Mouse (Mus musculus) heart, postnatal 36 days (tissue): ENCODE measurements at regions not wholly inside any gene's neighbourhood (a gene's known extent, or its start where the extent isn't known, plus 50 kb on each side); places are given as distances from the start of the nearest gene placed in this dataset.
"Not testable (repeated sequence)": the region's sequence is repeated elsewhere in the genome, so short reads cannot be mapped to it uniquely, and the experiment has no call there.

Experiments used
- DNase-seq, 2 experiments: peaks; one replicate each; pipeline ENCODE4 v3.0.0; 2021 to 2022
- intact Hi-C: fragments of 180-260 bp; cut with DNase I; formaldehyde crosslinking; loops from one replicate; pipeline ENCODE4 v1.15.1; 2025

DNA sequence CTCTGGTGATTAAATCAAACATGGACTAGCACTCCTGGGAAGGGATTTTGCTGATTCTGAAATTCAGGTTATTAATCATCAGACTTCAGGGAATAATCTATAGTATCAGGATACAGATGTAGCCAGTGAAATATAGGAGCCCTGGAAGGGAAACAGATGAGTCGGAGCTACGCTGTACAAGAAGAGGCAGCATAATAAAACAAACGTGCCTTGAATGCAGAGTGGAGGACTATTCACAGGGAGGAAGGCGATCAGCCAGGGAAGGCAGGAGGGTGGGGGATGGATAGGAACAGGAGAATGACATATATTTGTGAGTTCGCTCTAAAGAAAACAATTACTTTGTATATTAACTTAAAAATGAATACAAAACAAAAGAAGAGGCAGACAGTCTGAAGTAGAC, 286.6 kb upstream of the Got2 start:
- intact Hi-C loops, result no loop called here
- DNase-seq, result no peak

DNA sequence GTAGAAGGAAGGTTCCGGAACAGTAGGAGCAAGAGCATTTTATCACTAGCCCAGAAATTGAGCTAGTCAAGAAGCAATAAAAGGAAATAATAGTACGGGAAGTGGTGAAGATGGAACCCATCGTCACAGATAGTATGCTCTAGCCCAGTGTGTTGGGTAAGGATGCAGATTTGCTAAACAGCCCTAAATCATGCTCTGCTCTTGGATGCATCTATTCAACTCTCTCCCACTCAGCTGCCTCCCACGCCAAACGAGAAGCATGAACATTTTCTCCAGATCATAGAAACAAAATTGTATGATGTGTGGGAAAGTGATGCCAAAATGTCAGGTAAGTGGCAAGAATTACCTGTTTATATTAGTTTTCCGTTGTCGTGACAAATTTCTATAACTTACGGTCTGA, 276.6 kb upstream of the Got2 start:
- intact Hi-C loops, result no loop called here
- DNase-seq, result no peak

DNA sequence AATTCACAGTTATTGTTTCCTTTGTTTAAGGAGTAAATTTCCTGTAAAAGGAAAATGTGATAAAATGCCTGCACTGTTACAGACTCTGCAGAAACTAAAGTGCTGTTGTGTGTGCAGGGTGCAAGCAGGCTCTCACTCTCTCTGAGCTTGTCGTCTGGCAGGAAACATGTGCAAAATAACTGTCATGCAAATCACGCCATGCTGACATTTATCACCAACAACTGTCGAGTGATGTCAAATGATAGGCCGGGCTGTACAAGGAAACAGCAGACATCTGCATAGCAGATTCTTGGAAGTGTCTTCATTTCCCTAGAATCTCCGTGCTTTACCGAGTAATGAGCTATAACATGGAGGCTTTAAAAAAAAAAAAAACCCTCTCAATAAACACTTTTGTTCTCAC, 271.6 kb upstream of the Got2 start:
- DNase-seq, result no peak
- intact Hi-C loops, result no loop called here

DNA sequence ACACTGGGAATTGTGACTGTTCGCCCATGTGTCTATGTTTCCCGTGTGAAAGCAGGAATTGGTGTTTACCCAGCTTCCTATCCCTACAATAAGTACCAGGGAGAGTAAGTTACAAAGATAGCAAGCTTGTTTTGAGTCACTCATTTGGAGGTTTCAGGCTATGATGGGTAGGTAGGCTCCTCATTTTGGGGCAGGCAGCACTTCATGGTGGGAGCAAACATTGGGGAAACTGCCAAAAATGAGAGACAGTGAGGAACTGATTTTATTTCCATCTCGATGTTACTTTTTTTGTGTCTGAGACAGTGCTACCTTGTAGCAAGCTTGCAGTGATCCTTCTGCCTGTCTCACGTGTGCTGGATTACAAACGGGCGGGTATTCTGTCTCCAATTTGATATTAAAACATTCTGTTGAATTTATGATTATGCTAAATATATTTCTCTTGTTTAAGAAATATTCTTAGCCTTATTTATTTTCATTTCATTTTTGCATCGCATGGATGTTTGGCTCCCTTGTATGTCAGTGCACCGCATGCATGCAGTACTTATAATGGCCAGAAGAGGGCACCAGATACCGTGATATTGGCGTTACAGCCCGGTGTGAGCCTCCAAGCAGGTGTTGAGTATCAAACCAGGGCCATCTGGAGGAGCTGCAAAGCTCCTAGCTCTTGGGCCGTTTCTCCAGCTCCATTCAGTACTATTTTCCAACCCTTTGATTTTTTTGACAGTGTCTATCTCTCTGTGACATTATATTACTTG, 264.3 kb upstream of the Got2 start:
- peak; percentile 32 to 59 for DNase-seq
- intact Hi-C loops, result loop anchor here (5.0 kb wide), 1 partner anchor 165 kb away; no protein-coding TSS in a partner anchor

DNA sequence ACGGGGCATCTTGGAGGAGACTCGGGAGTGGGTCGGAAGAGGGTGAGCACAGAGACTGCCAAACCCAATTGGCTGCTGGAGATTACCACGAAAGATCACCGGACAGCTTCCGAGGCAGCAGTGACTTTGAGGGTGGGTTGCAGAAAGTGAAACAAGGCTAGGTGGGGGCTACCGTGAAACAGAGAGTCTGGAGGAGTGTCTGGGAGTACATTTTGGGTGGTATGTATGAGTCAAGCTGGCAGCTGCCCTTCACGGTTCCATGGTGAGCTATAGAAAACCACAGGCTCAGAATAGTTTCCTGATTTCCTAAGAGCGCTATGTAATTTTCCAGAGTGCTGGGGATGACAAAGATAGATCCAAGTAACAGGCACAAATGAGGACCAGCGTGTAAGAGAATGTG, 263.7 kb upstream of the Got2 start:
- intact Hi-C loops, result loop anchor here (5.0 kb wide), 1 partner anchor 165 kb away; no protein-coding TSS in a partner anchor
- no peak for DNase-seq

DNA sequence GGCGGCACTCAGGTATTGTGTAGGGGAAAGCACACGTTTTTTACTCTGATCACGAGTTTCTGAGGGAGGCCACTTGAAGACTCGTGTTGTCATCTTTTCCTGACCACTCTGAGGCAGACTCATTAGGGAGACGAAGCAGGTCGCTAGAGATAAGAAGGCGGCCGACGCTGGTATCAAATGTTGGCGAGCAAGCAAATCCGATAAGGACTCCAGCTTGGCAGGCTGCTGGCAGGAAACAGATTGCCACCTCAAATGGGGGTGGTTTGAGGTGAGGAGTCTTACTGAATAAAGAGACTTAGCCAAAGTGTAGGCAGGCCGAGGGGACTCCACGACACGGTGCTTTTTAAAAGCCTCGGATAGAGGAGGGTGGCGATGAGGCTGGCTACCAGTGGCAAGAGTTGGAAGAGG, 262.7 kb upstream of the Got2 start:
- intact Hi-C loops, result loop anchor here (5.0 kb wide), 1 partner anchor 166 kb away; no protein-coding TSS in a partner anchor
- no peak for DNase-seq

DNA sequence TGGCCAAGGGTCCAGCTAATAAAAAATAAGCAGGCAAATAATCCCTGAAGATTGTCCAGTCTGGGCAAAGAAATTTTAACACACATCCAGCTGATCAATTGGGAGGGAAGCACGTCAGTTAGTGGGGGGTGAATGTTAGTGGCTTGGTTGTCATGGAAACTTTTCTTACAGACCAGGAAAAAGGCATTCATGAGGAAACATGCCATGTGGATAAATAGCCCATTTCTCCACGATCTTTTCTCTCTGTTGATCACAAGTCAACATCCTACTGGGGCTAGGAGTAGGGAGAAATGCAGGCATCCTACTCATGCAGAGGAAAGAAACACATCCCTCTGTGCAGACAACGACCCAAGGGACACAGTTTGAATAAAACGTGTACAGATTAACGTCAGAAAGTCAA, 243.8 kb upstream of the Got2 start:
- intact Hi-C loops, result no loop called here
- DNase-seq, result no peak

DNA sequence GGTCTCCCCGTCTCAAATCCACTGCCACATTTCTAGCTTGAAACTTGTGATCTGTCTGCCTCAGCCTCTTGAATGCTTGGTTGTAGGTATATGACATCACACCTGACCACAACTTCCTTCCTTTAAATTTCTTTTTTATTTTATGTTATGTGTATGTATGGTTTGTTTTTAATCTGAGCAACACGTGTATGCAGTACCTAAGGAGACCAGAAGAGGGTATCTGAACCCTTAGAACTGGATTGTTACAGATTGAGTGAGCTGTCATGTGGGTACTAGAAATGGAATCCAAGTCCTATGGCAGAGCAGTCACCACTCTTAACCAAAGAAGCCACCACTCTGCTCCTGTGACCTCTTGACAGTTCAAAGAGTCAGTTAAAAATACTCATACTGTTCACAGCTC, 240.0 kb upstream of the Got2 start:
- DNase-seq, result no peak
- intact Hi-C loops, result no loop called here

DNA sequence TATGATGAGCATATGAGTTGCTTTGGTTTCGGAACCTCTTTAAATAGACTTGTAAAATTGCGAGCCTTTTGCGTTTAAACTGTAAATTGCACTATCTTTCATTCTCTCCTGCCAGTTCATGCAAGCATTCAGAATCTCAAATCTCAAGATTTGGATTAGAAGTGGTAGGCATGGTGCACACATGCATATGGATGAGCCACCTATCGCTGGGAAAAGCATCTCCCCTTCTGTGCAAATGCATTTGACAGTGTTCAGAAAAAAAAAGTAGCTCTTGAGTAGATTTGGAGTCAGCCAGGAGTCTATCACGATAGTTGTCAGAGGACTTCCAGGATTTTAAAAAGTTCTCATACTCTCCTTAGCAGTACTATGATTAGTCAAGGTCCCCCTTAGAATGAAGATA, 212.5 kb upstream of the Got2 start:
- DNase-seq, result no peak

DNA sequence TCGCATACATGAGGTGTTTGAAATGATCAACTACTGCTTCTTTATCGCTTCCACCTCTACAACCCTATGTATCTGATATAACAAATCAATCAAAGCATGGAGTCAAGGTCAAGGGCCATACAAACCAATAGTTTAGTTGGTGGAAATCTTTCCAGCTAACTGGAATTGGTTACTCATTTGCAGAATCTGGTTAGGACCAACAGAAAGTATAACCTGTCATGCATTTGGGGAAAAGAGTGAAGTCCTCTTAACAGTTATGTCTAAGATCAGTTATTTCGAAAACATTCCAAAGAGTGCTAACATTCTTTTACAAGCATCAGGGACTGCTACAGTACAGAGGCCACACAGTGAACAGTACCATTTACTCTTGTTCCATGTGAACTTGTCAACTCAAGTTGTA, 204.6 kb upstream of the Got2 start:
- intact Hi-C loops, result no loop called here
- no peak for DNase-seq

More for the DNA sequence above, 212.5 kb upstream of the Got2 start:
- intact Hi-C loops, result no loop called here

DNA sequence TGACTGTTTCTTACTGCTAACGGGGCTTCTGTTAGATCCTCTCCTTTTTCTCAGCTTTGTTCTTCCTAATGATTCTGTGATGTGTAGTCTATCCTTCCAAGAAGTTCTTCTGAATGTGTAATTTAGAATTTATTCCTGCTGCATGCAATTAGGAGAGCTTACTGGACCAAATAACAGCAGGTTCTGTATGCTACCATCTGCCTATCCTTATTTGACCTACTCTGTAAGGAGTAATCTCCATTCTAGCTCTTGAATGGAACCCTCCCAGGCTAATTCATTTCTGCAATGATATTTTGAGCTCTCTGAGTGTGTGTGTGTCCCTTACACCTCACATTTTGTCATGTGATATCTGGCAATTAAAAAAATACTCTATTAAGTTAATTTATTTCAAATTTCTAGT, 201.9 kb upstream of the Got2 start:
- DNase-seq, result no peak
- intact Hi-C loops, result no loop called here

DNA sequence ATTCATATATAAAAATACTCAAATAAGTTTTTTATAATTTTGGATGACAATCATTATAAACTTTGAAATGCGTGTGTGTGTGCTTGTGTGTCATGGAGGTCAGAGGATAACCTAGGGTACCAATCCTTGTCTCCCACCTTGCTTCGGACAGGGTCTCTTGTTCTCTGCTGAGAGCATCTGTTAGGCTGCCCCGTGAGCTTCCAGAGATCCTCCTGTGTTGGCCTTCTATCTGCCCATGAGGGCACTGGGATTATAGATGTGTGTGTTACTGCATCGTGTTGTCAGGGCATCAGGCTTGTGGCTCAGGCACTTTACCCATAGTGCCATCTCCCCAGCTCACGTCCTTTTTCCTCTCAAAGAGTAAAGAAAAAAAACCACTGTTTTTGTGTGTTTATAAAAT, 180.0 kb upstream of the Got2 start:
- intact Hi-C loops, result no loop called here
- no peak for DNase-seq

DNA sequence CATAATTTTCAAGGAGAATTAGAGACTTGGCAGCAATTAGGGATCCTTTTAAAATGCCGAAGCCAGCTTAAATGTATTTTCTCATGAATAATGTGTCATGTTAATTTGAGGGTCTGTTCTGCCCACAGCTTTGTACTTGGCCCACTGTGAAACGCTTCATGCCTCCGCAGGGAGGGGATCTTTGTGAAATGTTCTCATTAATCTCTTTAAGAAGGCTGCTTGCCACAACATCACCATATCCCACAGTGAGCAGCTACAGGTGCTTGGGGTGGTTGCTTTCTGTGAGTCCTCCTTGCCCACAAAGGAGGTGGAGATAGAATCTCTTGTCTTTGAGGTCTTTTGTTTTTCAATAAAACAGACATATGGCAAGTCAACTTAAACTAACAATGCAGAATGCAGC, 159.3 kb upstream of the Got2 start:
- no peak for DNase-seq
- intact Hi-C loops, result no loop called here

DNA sequence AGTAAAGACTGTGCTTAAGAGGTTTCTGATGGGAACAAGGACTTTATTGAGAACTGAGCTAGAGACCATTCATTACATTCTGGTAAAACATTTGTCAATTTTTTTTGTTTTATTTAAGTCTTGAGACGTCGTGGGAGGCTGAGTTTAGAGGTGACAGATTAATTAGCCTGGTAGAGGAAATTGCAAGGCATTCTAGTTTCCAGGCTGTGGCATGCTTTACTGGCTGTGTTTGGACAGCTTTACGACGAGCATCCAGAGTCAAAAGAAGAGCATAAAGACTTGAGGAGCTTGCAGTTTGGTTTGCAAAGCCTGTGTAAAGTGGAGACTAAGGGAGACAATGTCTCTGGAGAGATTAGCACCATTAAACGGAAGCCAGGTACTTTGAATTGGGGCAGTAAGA, 154.0 kb upstream of the Got2 start:
- DNase-seq, result no peak
- intact Hi-C loops, result no loop called here

DNA sequence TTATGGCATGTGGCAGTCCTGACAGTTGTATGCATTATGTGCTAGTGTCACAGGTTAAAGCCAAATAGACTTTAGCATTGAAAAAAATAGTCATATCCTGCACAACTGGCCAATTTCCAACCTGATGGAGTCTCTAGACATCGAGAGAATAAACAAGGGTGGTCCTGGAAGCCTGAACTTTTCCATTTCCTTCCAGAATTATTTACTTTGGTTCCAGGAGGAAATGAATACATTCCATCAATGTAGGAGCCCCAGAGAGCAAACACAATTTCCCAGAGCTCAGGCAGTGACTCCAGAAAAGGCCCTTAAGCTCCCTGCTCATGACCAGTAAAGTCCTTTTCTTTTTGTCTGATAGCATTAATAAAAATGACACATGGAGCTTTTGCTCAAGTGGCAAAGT, 151.9 kb upstream of the Got2 start:
- intact Hi-C loops, result no loop called here
- DNase-seq, result no peak

DNA sequence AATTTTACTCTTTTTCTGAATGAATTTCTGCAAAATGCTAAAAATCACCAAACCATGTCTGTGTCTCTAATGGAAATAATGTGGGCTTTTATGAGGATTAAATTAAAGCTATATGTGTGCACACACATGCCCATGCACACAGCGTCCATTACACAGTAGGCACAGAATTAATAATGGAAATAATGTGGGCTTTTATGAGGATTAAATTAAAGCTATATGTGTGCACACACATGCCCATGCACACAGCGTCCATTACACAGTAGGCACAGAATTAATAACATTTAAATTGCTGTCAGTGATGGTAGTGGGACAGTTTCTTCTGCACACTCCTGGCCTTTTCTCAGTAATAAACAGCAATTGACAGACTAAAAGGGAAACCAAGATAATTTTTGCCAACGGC, 130.4 kb upstream of the Got2 start:
- intact Hi-C loops, DNase-seq: not testable (repeated sequence)

DNA sequence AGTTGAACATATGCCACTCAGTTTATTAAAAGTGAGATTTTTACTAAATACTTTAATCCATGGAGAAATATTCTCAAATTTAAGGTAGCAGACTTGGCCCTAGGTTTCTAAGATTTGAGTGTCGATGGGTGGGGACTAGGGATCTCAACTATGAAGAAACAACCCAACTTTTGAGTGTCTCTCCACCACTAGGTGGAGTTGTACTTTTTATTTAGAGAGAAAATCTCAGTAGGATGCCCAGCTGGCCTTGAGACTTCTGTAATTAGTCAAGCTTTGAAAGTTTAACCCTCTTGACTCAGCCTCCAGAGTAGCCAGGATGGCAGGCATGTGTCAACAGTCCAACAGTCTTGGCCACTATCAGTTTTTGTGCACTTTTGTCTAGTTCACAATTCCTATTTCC, 123.7 kb upstream of the Got2 start:
- DNase-seq, result no peak
- intact Hi-C loops, result no loop called here

DNA sequence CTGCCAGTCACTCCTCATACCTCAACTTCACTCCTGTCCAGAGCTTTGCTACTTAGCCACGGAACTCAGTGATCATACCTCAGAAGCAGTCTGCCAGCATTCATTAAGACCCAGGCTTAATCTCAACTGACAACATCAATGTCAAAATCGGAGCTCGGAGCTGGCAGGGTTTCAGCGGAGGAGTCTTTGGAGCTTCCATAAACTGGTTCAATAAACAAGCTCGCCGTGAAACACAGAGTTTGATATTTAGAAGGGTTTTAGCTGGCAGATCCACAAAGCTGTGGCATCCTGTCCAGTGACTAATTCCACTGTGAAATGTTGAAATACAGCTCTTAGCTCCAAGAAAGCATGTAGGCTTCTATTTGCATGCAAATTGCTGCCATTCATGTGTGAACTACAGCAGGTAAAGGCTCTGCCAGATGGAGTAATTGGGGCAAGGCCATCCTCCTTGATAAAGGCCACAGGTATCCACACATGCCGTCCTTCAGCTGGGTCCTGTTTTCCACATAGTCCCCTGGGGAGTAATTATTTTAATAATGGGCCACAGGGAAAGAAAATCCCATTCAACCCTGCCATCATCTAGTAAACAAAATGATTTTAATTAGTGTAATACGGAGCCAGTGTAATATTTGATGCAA, 103.6 kb upstream of the Got2 start:
- intact Hi-C loops, result no loop called here
- DNase-seq, result no peak

DNA sequence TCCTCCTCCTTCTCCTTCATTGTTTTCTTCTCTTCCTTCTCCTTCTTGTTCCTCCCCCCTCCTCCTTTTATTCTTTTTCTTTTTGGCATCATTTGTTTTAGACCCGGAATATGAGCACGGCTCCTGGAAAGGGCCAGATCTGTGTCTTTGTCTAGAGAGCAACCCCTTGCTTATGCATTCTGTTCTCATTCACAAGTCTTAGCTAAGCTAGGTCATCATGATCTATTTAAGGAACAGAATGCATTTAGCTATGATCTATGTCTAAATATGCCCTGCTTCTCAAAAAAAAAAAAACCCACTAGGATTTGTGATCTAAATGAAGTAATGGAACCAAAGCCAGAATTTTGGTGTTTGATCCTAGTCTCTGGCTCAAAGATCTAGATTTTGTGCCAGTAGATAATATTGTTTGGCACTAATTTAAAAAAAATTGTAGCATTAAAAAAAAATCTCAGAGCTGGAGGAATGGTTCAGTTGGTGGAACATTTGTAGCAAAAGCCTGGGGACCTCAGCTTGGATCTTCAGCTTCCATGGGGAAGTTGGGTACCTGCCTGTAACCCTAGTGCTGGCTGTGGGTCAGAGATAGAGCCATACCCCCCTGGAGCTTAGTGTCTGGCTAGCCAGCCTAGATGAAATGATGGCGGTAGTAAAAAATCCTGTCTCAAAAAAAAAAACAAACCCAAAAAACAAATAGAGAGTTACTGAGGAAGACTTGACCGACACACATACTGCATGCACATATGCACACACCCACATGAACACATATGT, 100.5 kb upstream of the Got2 start:
- DNase-seq, result no peak
- intact Hi-C loops, result no loop called here

DNA sequence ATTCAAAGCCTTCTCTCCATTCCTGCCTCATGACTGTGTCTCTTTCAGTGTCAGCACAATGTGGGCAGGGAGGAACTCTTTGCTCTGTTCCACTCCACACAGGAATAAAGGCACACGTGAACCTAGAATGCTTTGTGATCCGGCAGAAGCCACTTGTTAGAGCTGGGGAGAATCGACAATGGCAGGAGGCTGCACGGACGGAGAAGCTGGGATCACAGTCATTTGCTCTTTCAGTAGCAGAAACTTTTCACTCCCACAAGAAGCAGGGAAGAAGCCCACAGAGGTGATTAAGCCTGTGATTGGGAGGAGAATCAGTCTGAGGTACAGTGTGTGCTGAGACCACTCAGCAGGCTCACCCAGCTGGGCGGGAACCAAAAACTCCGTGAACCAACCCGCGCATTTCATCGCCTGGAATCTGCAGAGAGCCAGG, 98.7 kb upstream of the Got2 start:
- no peak for DNase-seq
- intact Hi-C loops, result no loop called here

DNA sequence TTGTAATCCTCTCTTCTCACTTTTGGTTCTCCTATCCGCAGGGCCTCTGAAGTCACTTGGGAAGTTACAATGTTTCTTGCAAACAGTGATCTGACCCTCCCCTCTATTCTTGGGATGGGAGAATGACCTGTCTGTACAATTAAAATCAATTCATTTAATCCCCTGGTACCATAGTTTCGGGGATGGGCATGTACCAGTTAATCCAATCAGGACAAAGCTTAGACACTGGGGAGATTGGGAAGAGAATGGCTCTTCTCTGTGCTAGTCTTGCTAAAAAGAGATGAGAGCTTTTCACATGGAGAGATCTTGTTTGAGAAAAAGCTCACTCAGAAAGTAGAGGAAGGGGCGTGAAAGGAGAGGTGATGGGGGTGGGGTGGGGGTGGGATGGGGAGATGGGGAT, 98.1 kb upstream of the Got2 start:
- intact Hi-C loops, result no loop called here
- no peak for DNase-seq

DNA sequence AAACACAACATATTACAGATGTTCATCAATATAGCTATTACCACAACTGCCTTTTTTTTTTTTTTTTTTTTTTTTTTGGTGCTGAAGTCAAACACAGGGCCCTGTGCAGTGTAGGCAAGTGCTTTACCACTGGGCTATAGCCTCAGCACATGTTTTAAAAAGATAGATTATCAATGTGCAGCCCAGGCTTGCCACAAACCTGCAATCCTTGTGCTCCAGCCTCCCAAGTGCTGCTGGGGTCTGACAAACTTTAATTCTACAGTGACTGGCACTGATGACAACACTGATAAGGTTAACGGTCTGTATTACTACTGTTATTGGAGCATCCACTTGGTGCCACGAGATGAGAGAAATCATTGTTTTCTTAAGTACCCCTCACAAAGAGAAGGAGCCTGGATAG, 95.3 kb upstream of the Got2 start:
- intact Hi-C loops, result no loop called here
- DNase-seq, result no peak
